8 mouse cellular contexts compared by ENCODE assay signal in genomic region chr7:81934267-81934745, GRCm38 (mm10). TPM values are rescaled to one million over a fixed set of nuclear protein-coding genes. Genes with fewer than 3 reads are reported as not detected.
DNase-seq lines count a peak whose midpoint lies in the region; ATAC-seq and TF ChIP-seq lines count a peak whose summit lies in the region.

TSS of gene Hdgfl3 (minus strand) at chr7:81934473.

- peak; percentile 85 to 89 for DNase-seq in heart, postnatal 14 days
- peak; percentile 88 to 94 for DNase-seq in kidney, postnatal 4 days
- no peak for DNase-seq in liver, embryonic 14.5 days (ENCODE audit: low read depth in 3 of 3, low spot score in 3 of 3)
- DNase-seq in ovary, adult 18-20 months (ENCODE audit: low spot score): peak; percentile 77
- DNase-seq in thymus, postnatal 14 days: peak; percentile 72

- H3K4me1 ChIP-seq in ES-Bruce4 (ENCODE audit: control insufficient read depth, insufficient read depth, low read length): no peaks in the 10 kb centered on the region
- H3K4me1 ChIP-seq in forebrain, embryonic 15.5 days: peaks cover 31% of the 10 kb centered on the region
- no peaks in the 10 kb centered on the region for H3K4me1 ChIP-seq in liver, embryonic 14.5 days (replicated peaks; ENCODE audit: control insufficient read depth in 2 of 2, insufficient read depth in 2 of 2, low read length in 1 of 2)

- intact Hi-C loops in heart, postnatal 14 days (cut with DNase I): loop anchor here (2.0 to 5.0 kb wide), 3 partner anchors 67 to 147 kb away; partner anchors contain the start of genes 3110040N11Rik and Btbd1

- peak; percentile 84 for ATAC-seq in cerebellum, adult (ENCODE audit: insufficient number of reproducible peaks, low FRiP score, low TSS enrichment)
- ATAC-seq in forebrain, embryonic 15.5 days (replicated peaks): peak; percentile 91
- ATAC-seq in liver, embryonic 14.5 days (ENCODE audit: insufficient read depth): no peak

- no peak for TF ChIP-seq EP300 in ES-Bruce4 (IDR thresholded peaks at IDR 0.05; ENCODE audit: insufficient read depth, low read depth, low read length)
- TF ChIP-seq EP300 in liver, embryonic 14.5 days (IDR thresholded peaks at IDR 0.05; ENCODE audit: low read depth): no peak

- peaks cover 20% of the 10 kb centered on the region for H3K27me3 ChIP-seq in ES-Bruce4 (ENCODE audit: control insufficient read depth, insufficient read depth, low read length, poor library complexity, severe bottlenecking)
- H3K27me3 ChIP-seq in forebrain, embryonic 15.5 days: no peaks in the 10 kb centered on the region
- H3K27me3 ChIP-seq in liver, embryonic 14.5 days (ENCODE audit: control insufficient read depth, insufficient read depth, low read length): peaks cover 55% of the 10 kb centered on the region

- under 1% methylated on average over 53 of the region's 63 CpGs for WGBS in forebrain, embryonic 15.5 days
- WGBS in liver, embryonic 14.5 days (ENCODE audit: insufficient replicate concordance): under 1% methylated on average over 51 of the region's 63 CpGs

- no peak within 1 kb of the TSS for H3K27ac ChIP-seq in ES-Bruce4 (ENCODE audit: insufficient read depth, low read length)
- peak within 1 kb of the TSS; percentile 99 for H3K27ac ChIP-seq in forebrain, embryonic 15.5 days (replicated peaks)
- H3K27ac ChIP-seq in liver, embryonic 14.5 days: no peak within 1 kb of the TSS

- no peaks in the 10 kb centered on the region for H3K36me3 ChIP-seq in ES-Bruce4 (ENCODE audit: control insufficient read depth, insufficient read depth, low read length, poor library complexity, severe bottlenecking)
- H3K36me3 ChIP-seq in forebrain, embryonic 15.5 days: no peaks in the 10 kb centered on the region
- H3K36me3 ChIP-seq in liver, embryonic 14.5 days (replicated peaks; ENCODE audit: control insufficient read depth, insufficient read depth, low read depth): no peaks in the 10 kb centered on the region

- H3K9me3 ChIP-seq in ES-Bruce4 (replicated peaks; ENCODE audit: control insufficient read depth, insufficient read depth, low read length, poor library complexity, severe bottlenecking): no peaks in the 10 kb centered on the region
- no peaks in the 10 kb centered on the region for H3K9me3 ChIP-seq in forebrain, embryonic 15.5 days
- H3K9me3 ChIP-seq in liver, embryonic 14.5 days (ENCODE audit: control insufficient read depth, low read length): no peaks in the 10 kb centered on the region

- H3K4me3 ChIP-seq in ES-Bruce4 (ENCODE audit: low read depth, low read length): peak within 1 kb of the TSS; percentile 88
- peak within 1 kb of the TSS; percentile 63 for H3K4me3 ChIP-seq in forebrain, embryonic 15.5 days
- H3K4me3 ChIP-seq in liver, embryonic 14.5 days (ENCODE audit: insufficient read depth in 1 of 2, low read depth in 2 of 2, low read length in 2 of 2): peak within 1 kb of the TSS; percentile 43 to 47

- no peak for TF ChIP-seq POLR2A in ES-Bruce4 (IDR thresholded peaks at IDR 0.05; ENCODE audit: insufficient read depth, low read length)

- H3K9ac ChIP-seq in ES-Bruce4 (ENCODE audit: low read depth, poor library complexity, severe bottlenecking): peak within 1 kb of the TSS; percentile 96
- peak within 1 kb of the TSS; percentile 87 for H3K9ac ChIP-seq in forebrain, embryonic 15.5 days (replicated peaks)
- no peak within 1 kb of the TSS for H3K9ac ChIP-seq in liver, embryonic 14.5 days (replicated peaks)

- no peak for TF ChIP-seq CTCF in ES-Bruce4 (IDR thresholded peaks at IDR 0.05; ENCODE audit: low read depth, low read length)
- TF ChIP-seq CTCF in liver, embryonic 14.5 days (IDR thresholded peaks at IDR 0.05; ENCODE audit: low read depth): no peak

- H3K4me2 ChIP-seq in forebrain, embryonic 15.5 days (replicated peaks): peak within 1 kb of the TSS; percentile 70
- peak within 1 kb of the TSS; percentile 44 for H3K4me2 ChIP-seq in liver, embryonic 14.5 days (ENCODE audit: low read depth)

RNA-seq across cellular contexts. Expression of gene Hdgfl3, which starts in this region (rescaled TPM):
- polyA plus RNA-seq in ES-Bruce4 (2011; ENCODE audit: insufficient read depth, insufficient read length, low read depth, missing spikeins): 8.3 TPM in 2 replicates
- 56.7 and 60.7 TPM in 2 replicates for polyA plus RNA-seq in forebrain, embryonic 15.5 days (2015; fragmentation: Nextera tagmentation; extraction: Ambion mirVana)
- 1 to 10 TPM; 8.3 to 9.5 TPM for total RNA-seq in heart, postnatal 14 days (2021)
- polyA plus RNA-seq in liver, embryonic 14.5 days (2012; rRNA removed): 0.15 and 0.27 TPM in 2 replicates
- 0.33 and 0.43 TPM in 2 replicates for polyA plus RNA-seq in liver, embryonic 14.5 days (2014; fragmentation: Nextera tagmentation; extraction: Ambion mirVana)

Comparison
In these comparisons a context has a peak if more than half of its experiments do, and no peak if none do; other contexts are left out.
1. DNase-seq: peak in heart, postnatal 14 days (2 of 2), kidney, postnatal 4 days (2 of 2), ovary, adult 18-20 months (single experiment) and thymus, postnatal 14 days (single experiment); none in liver, embryonic 14.5 days (0 of 3).
2. Peak in every context shown above with its lines, with median percentiles within 50 percentile points of each other: H3K4me3 ChIP-seq.